Mouse (Mus musculus): ENCODE measurements around the gene Itga9.

The Itga9 gene

GRCm38 (mm10) chr9:118784621-118785020 is 178.1 kb downstream of the Itga9 start:
- DNase-seq: no peak

DNA sequence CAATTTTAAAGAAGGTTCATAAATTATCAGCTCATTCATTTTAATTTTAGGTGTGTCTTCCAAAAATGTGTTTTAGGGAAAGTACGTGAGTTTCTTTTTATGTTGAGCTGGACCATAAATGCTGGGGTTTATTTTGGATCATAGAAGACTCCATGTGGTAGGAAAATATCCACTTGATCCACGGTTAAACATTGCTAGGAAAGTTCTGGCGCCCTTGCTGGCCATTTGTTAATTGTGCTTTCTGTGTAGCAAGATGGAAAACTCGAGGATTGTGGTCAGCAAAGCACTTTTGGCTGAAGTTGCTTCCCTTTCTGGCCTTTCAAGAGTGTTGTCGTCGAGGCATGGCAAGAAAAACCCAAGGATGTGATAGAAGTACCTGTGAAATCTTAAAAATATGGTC is 179.3 kb downstream of the Itga9 start:
- no peak for DNase-seq

- DNase-seq: peak in 1 of 2 experiments; percentile 33
Observed at GRCm38 (mm10) chr9:118788869-118789281, 182.4 kb downstream of the Itga9 start.

DNA sequence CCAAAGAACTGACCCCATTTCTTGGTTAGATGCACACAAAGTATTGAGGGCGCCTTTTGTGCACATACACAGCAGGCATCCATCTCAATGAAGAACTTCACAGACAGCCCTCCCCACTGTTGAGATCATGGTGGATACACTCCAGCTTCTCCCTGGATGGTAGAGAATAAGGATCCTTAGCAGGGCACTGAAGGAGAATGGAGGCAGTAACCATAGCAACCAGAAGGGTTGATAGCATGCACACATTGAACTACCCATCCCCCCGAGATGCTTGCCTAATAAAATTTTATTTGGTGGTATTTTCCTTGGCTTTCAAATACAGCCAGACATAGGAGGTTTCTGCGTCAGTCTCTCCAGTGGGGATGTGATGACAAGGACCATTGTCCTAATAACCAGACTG is 184.7 kb downstream of the Itga9 start:
- DNase-seq: no peak

DNA sequence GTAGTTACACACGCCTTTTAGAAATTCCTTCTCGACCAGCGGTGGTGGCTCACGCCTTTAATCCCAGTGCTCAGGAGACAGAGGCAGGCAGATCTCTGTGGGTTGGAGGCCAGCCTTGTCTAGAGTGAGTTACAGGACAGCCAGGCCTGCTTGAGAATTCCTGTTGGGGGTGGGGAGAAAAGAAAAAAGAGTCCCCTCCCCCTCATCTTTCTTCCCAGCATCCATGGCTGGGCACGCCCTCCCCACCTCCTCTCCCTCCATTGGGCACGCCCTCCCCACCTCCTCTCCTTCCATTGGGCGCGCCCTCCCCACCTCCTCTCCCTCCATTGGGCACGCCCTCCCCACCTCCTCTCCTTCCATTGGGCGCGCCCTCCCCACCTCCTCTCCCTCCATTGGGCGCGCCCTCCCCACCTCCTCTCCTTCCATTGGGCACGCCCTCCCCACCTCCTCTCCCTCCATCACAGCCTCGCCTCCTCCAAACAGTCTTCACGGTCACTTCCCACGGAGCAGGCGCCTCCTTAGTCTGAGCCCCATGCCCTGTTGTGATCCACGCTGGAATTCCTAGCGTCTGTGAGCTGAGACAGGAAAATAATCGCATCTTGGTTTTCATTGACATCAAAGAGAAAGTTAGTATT is 186.8 kb downstream of the Itga9 start:
- DNase-seq: no peak

GRCm38 (mm10) chr9:118794668-118795067 is 188.2 kb downstream of the Itga9 start:
- no peak for DNase-seq

DNA sequence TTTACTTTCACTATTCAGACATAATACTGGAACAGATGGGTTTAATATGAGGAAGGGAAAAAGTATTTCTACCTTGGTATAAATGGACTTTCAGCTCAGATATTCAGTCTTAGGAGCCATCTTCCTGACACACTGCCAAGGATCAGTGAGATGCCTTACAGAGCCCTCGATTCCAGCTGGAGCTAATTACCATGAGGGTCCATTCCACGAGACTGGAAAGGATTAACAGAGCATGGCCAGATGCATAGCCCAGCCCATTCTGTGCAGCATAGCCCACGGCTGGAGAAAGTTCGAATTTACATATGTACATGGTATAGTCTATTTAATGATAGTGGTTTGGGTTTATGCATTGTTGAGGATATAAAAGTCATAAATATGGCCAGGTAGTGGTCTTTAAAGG is 188.8 kb downstream of the Itga9 start:
- DNase-seq: no peak

DNA sequence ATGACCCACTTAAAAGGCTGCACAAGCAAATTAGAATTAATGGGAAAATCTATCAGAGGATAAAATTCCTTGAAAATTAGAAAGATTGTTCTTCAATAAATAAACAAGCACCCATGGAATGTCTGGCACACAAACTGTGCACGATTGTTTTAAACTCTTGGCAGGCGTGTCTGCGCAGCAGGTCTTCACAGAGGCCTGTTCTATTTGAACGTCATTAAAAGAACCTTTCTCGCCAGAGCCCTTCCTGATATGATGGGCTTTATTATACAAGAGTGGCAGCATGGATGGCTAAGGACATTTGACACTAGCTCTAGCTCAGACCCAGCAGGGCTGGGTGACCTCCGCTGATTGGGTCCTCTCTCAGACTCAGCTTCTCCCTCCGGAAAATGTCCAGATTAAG is 192.6 kb downstream of the Itga9 start:
- DNase-seq: no peak

GRCm38 (mm10) chr9:118801176-118801909 is 194.9 kb downstream of the Itga9 start:
- DNase-seq: peak; percentile 93 to 94

- DNase-seq: no peak
Observed at GRCm38 (mm10) chr9:118801910-118802287, 195.4 kb downstream of the Itga9 start.

DNA sequence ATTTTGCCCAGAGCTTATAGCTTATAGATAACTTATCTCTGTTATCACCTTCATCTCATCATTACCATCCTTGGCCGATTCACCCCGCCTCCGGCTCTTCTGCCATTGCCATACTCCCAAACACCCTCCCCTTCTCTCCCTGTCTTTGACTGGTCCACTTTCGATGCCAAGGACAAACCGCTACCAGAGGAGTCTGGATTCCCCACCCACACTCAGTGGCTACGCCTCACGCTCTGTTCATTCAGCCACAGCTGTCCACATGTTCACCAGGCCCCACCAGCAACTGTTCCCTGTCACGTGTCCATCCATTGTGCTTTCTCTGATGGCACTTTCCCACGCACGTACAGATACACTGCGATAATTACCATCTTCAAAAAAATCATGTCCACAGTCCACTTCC is 195.9 kb downstream of the Itga9 start:
- no peak for DNase-seq

GRCm38 (mm10) chr9:118805740-118806139 is 199.2 kb downstream of the Itga9 start:
- DNase-seq: no peak

DNA sequence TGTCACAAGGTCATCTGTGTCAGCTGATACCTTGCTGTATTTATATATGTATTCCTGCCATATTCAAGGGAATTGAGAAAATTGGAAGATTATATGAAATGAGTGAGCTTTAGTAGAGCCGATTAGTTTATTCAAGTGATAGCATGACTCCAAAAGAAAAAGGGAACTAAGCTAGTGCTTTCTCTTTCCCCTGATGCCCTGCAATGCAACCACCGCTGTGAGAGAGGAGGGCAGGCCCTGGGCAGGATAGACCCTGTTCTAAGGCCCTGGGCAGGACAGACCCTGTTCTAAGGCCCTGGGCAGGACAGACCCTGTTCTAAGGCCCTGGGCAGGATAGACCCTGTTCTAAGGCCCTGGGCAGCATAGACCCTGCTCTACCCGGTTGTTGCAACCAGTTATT is 201.2 kb downstream of the Itga9 start:
- DNase-seq: no peak

GRCm38 (mm10) chr9:118812221-118812620 is 205.7 kb downstream of the Itga9 start:
- no peak for DNase-seq

DNA sequence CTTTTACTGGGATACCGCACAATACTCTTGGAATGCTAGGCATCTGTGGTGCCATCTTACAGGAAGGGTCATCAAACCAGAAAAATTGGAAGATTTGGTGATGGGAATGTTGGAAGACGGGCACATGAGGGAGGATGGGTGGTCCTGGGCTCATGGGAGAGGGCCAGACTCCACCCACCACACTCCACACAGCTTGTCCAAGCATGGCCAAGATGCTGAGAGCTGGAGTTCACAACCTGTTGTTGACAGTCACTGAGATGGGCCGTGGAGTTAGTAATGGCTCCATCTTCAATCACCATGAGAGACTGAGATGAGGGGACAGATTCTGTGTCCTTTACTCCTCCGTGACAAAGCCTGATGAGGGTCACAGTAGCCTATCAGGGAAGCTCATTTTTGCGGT is 207.0 kb downstream of the Itga9 start:
- DNase-seq: no peak

- no peak for DNase-seq
Observed at GRCm38 (mm10) chr9:118814056-118814455, 207.6 kb downstream of the Itga9 start.

- no peak for DNase-seq
Observed at GRCm38 (mm10) chr9:118814461-118814860, 208.0 kb downstream of the Itga9 start.

DNA sequence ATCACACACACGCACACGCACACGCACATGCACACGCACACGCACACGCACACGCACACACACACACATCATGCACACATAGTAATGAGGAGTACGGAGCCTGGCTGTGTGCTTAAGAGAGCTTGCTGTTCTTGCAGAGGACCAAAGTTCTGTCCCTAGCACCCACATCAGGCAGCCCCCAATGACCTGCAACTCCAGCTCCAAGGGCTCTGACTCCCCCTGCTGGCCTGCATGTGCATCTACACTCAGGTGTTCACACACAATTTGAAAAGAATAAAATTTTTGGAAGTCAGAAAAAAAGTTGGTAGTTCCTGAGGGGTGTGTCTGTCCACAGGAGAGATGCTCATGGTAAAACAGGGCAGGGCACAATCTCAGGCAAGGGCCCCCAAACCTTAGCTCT is 209.1 kb downstream of the Itga9 start:
- no peak for DNase-seq

GRCm38 (mm10) chr9:118818508-118818907 is 212.0 kb downstream of the Itga9 start:
- no peak for DNase-seq

GRCm38 (mm10) chr9:118821220-118822185 is 215.0 kb downstream of the Itga9 start:
- DNase-seq: peak; percentile 52 to 53

DNA sequence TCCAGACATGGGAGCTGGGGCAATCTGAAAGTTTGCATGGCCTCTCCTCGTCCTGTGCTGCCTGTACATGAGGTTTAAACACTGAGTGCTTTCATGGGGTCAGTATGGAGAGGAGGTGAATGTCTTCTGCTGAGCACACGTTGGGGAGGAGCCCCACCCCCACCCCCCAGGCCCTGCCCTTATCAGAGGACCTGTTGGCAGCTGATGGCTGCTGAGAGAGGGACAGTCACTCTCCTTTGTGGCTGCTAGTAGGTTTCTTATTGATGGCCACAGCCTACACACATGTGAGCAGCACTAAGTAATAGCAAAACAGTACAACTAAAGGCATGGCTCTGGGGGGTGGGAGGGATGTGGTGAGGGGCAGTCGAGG is 215.7 kb downstream of the Itga9 start:
- DNase-seq: no peak

DNA sequence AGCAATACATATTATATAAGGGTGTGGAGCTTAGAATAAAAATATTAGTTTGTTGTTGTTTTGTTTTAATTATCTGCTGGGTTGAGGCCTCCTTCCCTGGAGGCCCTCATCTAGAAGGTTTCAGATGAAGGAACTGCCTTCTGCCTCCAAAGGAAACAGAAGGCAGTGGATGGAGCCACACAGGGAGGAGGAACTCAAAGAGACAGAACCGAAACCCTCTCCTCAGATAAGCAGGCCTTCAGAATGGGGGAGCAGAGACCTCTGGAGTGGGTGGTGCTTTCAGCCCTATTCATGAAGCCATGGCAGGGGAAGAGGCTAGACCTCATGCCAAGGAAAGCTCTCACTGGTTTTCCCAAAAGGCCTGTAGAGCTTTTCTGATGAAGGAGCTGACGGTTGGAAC is 216.1 kb downstream of the Itga9 start:
- DNase-seq: no peak

DNA sequence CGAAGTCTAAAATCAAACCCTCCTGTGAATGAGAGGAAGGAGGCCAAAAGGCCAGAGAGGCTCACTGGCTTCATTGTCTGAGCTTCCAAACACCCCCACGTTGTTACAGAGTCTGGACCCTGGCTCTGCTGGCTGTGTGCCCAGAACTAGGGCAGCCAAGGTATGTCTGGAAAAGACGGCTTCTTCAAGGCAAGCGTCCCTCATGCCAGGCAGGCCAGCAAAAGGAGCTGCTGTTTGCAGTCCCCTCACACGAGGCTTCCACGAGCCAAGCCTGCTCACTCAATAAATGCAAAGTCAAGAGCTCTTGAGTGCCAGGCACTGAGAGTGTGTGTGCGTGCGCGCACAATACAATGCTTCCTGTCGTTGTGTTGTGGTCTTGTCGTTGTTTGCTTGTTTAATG is 224.6 kb downstream of the Itga9 start:
- DNase-seq: peak; percentile 84 to 89

DNA sequence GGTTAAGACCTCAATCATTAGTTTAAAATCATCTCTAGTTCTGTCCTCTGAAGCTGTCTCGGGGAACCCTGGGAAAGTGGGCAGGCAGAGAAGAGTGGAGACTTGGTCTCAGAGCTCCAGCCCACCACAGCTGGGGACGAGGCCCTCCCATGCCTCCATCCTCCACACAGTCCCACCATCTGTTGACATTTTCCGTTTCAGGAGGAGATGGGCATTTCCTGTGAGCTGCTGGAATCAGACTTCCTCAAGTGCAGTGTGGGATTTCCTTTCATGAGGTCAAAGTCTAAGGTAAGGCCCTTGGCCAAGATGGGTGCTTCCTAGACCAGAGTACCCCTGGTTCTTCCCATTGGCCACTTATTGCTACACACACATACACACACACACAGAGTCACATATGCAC is 226.0 kb downstream of the Itga9 start:
- DNase-seq: no peak

Measured in kidney, postnatal 25 days (tissue).